Mouse (Mus musculus): ENCODE measurements around the gene Vegfb. TPM values are rescaled to one million over a fixed set of nuclear protein-coding genes. Genes with fewer than 3 reads are reported as not detected.

Gene Vegfb
- polyA plus RNA-seq, 1 experiment from 2014 or later: 29.5 TPM

- Histone ChIP-seq H3K27ac (ENCODE audit: low read depth, low read length) (no peak overlapping the region), H3K9ac (ENCODE audit: low read length) (peak overlapping the region; percentile 12), H3K9me3 (ENCODE audit: control insufficient read depth, low read length) (no peaks in the 10 kb centered on the region), H3K36me3 (ENCODE audit: control insufficient read depth, insufficient read depth, low read length) (no peaks in the 10 kb centered on the region), H3K4me1 (replicated peaks; ENCODE audit: control insufficient read depth, insufficient read depth, low read length) (peaks cover 10% of the 10 kb centered on the region), H3K27me3 (ENCODE audit: control insufficient read depth, insufficient read depth, low read length) (peaks cover 2% of the 10 kb centered on the region; the same call in 1 of the 2 replicates), H3K4me2 (ENCODE audit: low read depth, low read length, severe bottlenecking) (peak overlapping the region; percentile 51), H3K4me3 (ENCODE audit: low read depth, low read length) (no peak overlapping the region)
- ATAC-seq (replicated peaks; ENCODE audit: low FRiP score): no peak
- no peak for DNase-seq (ENCODE audit: low spot score)
- 18% methylated on average over 11 of the region's 11 CpGs for WGBS
These were observed 16.9 kb downstream of the Vegfb start for GRCm38 (mm10) chr19:6970460-6971085.

- Histone ChIP-seq H3K36me3 (ENCODE audit: control insufficient read depth, insufficient read depth, low read length) (no peaks in the 10 kb centered on the region), H3K9ac (ENCODE audit: low read length) (peak overlapping the region; percentile 55), H3K27ac (ENCODE audit: low read depth, low read length) (no peak overlapping the region), H3K4me3 (ENCODE audit: low read depth, low read length) (peak overlapping the region; percentile 45), H3K4me2 (ENCODE audit: low read depth, low read length, severe bottlenecking) (peak overlapping the region; percentile 51), H3K9me3 (ENCODE audit: control insufficient read depth, low read length) (no peaks in the 10 kb centered on the region), H3K27me3 (ENCODE audit: control insufficient read depth, insufficient read depth, low read length) (peaks cover 2% of the 10 kb centered on the region; the same call in 1 of the 2 replicates), H3K4me1 (replicated peaks; ENCODE audit: control insufficient read depth, insufficient read depth, low read length) (peaks cover 10% of the 10 kb centered on the region)
- WGBS: 1% methylated on average over 54 of the region's 55 CpGs
- ATAC-seq (replicated peaks; ENCODE audit: low FRiP score) (peak; percentile 57), DNase-seq (ENCODE audit: low spot score) (peak; percentile 85)
These were observed 17.6 kb downstream of the Vegfb start for GRCm38 (mm10) chr19:6969665-6970381.

- Histone ChIP-seq H3K4me3 (ENCODE audit: low read depth, low read length) (peak overlapping the region; percentile 45), H3K9me3 (ENCODE audit: control insufficient read depth, low read length) (no peaks in the 10 kb centered on the region), H3K27ac (ENCODE audit: low read depth, low read length) (no peak overlapping the region), H3K36me3 (ENCODE audit: control insufficient read depth, insufficient read depth, low read length) (no peaks in the 10 kb centered on the region), H3K4me2 (ENCODE audit: low read depth, low read length, severe bottlenecking) (peak overlapping the region; percentile 51), H3K27me3 (ENCODE audit: control insufficient read depth, insufficient read depth, low read length) (peaks cover 2% of the 10 kb centered on the region; the same call in 1 of the 2 replicates), H3K4me1 (replicated peaks; ENCODE audit: control insufficient read depth, insufficient read depth, low read length) (peaks cover 10% of the 10 kb centered on the region), H3K9ac (ENCODE audit: low read length) (peak overlapping the region; percentile 55)
- WGBS: 1% methylated on average over 20 of the region's 20 CpGs
- ATAC-seq (replicated peaks; ENCODE audit: low FRiP score): no peak; the same call in 1 of the 2 replicates
- no peak for DNase-seq (ENCODE audit: low spot score)
These were observed 18.2 kb downstream of the Vegfb start for GRCm38 (mm10) chr19:6969291-6969664.

GRCm38 (mm10) chr19:6968491-6969271 is 18.8 kb downstream of the Vegfb start:
- DNase-seq (ENCODE audit: low spot score): no peak
- no peak overlapping the region for H3K9ac ChIP-seq (ENCODE audit: low read length)
- 14% methylated on average over 15 of the region's 15 CpGs for whole genome bisulfite sequencing
- H3K4me3 ChIP-seq (ENCODE audit: low read depth, low read length): peak overlapping the region; percentile 45
- ATAC-seq (replicated peaks; ENCODE audit: low FRiP score): no peak
- H3K9me3 ChIP-seq (ENCODE audit: control insufficient read depth, low read length): no peaks in the 10 kb centered on the region
- peak overlapping the region; percentile 51 for H3K4me2 ChIP-seq (ENCODE audit: low read depth, low read length, severe bottlenecking)
- no peaks in the 10 kb centered on the region for H3K36me3 ChIP-seq (ENCODE audit: control insufficient read depth, insufficient read depth, low read length)
- H3K27ac ChIP-seq (ENCODE audit: low read depth, low read length): no peak overlapping the region
- peaks cover 8% of the 10 kb centered on the region for H3K4me1 ChIP-seq (replicated peaks; ENCODE audit: control insufficient read depth, insufficient read depth, low read length)
- H3K27me3 ChIP-seq (ENCODE audit: control insufficient read depth, insufficient read depth, low read length): peaks cover 2% of the 10 kb centered on the region; the same call in 1 of the 2 replicates

- Histone ChIP-seq H3K4me2 (ENCODE audit: low read depth, low read length, severe bottlenecking) (no peak overlapping the region), H3K9me3 (ENCODE audit: control insufficient read depth, low read length) (no peaks in the 10 kb centered on the region), H3K27me3 (ENCODE audit: control insufficient read depth, insufficient read depth, low read length) (no peaks in the 10 kb centered on the region), H3K9ac (ENCODE audit: low read length) (no peak overlapping the region), H3K4me1 (replicated peaks; ENCODE audit: control insufficient read depth, insufficient read depth, low read length) (peaks cover 4% of the 10 kb centered on the region; the same call in 1 of the 2 replicates), H3K27ac (ENCODE audit: low read depth, low read length) (no peak overlapping the region), H3K36me3 (ENCODE audit: control insufficient read depth, insufficient read depth, low read length) (no peaks in the 10 kb centered on the region; the same call in 1 of the 2 replicates), H3K4me3 (ENCODE audit: low read depth, low read length) (no peak overlapping the region)
- ATAC-seq (replicated peaks; ENCODE audit: low FRiP score) (no peak), DNase-seq (ENCODE audit: low spot score) (no peak)
- WGBS: 80% methylated on average over 10 of the region's 10 CpGs
These were observed 31.0 kb downstream of the Vegfb start for GRCm38 (mm10) chr19:6956461-6956860.

GRCm38 (mm10) chr19:6955424-6955823 is 32.0 kb downstream of the Vegfb start:
- no peak overlapping the region for H3K4me3 ChIP-seq (ENCODE audit: low read depth, low read length)
- ATAC-seq (replicated peaks; ENCODE audit: low FRiP score) (no peak), DNase-seq (ENCODE audit: low spot score) (no peak)
- no peak overlapping the region for H3K9ac ChIP-seq (ENCODE audit: low read length)
- H3K27ac ChIP-seq (ENCODE audit: low read depth, low read length): no peak overlapping the region
- H3K4me1 ChIP-seq (replicated peaks; ENCODE audit: control insufficient read depth, insufficient read depth, low read length): peaks cover 4% of the 10 kb centered on the region; the same call in 1 of the 2 replicates
- no peaks in the 10 kb centered on the region; the same call in 1 of the 2 replicates for H3K36me3 ChIP-seq (ENCODE audit: control insufficient read depth, insufficient read depth, low read length)
- WGBS: 88% methylated on average over 7 of the region's 7 CpGs
- H3K4me2 ChIP-seq (ENCODE audit: low read depth, low read length, severe bottlenecking): no peak overlapping the region
- no peaks in the 10 kb centered on the region for H3K9me3 ChIP-seq (ENCODE audit: control insufficient read depth, low read length)
- no peaks in the 10 kb centered on the region for H3K27me3 ChIP-seq (ENCODE audit: control insufficient read depth, insufficient read depth, low read length)

GRCm38 (mm10) chr19:6954046-6954445 is 33.4 kb downstream of the Vegfb start:
- peaks cover 8% of the 10 kb centered on the region; the same call in 1 of the 2 replicates for H3K4me1 ChIP-seq (replicated peaks; ENCODE audit: control insufficient read depth, insufficient read depth, low read length)
- H3K27me3 ChIP-seq (ENCODE audit: control insufficient read depth, insufficient read depth, low read length): no peaks in the 10 kb centered on the region
- 55% methylated on average over 9 of the region's 9 CpGs for WGBS
- H3K36me3 ChIP-seq (ENCODE audit: control insufficient read depth, insufficient read depth, low read length): no peaks in the 10 kb centered on the region; the same call in 1 of the 2 replicates
- no peak overlapping the region for H3K4me2 ChIP-seq (ENCODE audit: low read depth, low read length, severe bottlenecking)
- no peak overlapping the region for H3K27ac ChIP-seq (ENCODE audit: low read depth, low read length)
- ATAC-seq (replicated peaks; ENCODE audit: low FRiP score) (no peak), DNase-seq (ENCODE audit: low spot score) (no peak)
- no peak overlapping the region for H3K9ac ChIP-seq (ENCODE audit: low read length)
- no peak overlapping the region for H3K4me3 ChIP-seq (ENCODE audit: low read depth, low read length)
- H3K9me3 ChIP-seq (ENCODE audit: control insufficient read depth, low read length): no peaks in the 10 kb centered on the region

- Histone ChIP-seq H3K9me3 (ENCODE audit: control insufficient read depth, low read length) (no peaks in the 10 kb centered on the region), H3K4me2 (ENCODE audit: low read depth, low read length, severe bottlenecking) (peak overlapping the region; percentile 96), H3K4me3 (ENCODE audit: low read depth, low read length) (no peak overlapping the region), H3K4me1 (replicated peaks; ENCODE audit: control insufficient read depth, insufficient read depth, low read length) (peaks cover 8% of the 10 kb centered on the region; the same call in 1 of the 2 replicates), H3K9ac (ENCODE audit: low read length) (peak overlapping the region; percentile 85; the same call in 1 of the 2 replicates), H3K27ac (ENCODE audit: low read depth, low read length) (no peak overlapping the region), H3K36me3 (ENCODE audit: control insufficient read depth, insufficient read depth, low read length) (no peaks in the 10 kb centered on the region; the same call in 1 of the 2 replicates), H3K27me3 (ENCODE audit: control insufficient read depth, insufficient read depth, low read length) (no peaks in the 10 kb centered on the region)
- no peak for DNase-seq (ENCODE audit: low spot score)
- 18% methylated on average over 3 of the region's 3 CpGs for WGBS
- ATAC-seq (replicated peaks; ENCODE audit: low FRiP score): no peak
These were observed 34.8 kb downstream of the Vegfb start for GRCm38 (mm10) chr19:6952712-6953037.
